Mouse (Mus musculus) kidney, embryonic 16.5 days (tissue): ENCODE measurements around the gene Senp1. TPM values are rescaled to one million over a fixed set of nuclear protein-coding genes. Genes with fewer than 3 reads are reported as not detected.

Experiments
- ATAC-seq: fragments of 200-750 bp; cut with Nextera tagmentation; 2 replicates; pipeline ENCODE4 v1.8.0; 2017; ENCODE audit warnings: moderate TSS enrichment; ENCODE audit not compliant: low FRiP score, low TSS enrichment
- H3K27ac ChIP-seq: fragments of 300-500 bp; sonication (generic); 2 replicates; pipeline ENCODE4 v1.5.1; 2014; ENCODE audit warnings: low read length
- H3K27me3 ChIP-seq: fragments of 300-500 bp; sonication (generic); 2 replicates; pipeline ENCODE4 v1.6.1; 2014; ENCODE audit warnings: low read length, control low read depth, mixed read lengths; ENCODE audit not compliant: insufficient read depth
- H3K36me3 ChIP-seq: fragments of 300-500 bp; sonication (generic); 2 replicates; pipeline ENCODE4 v1.6.1; 2014; ENCODE audit warnings: low read length, control low read depth, mixed read lengths; ENCODE audit not compliant: insufficient read depth
- H3K4me1 ChIP-seq: fragments of 300-500 bp; sonication (generic); 2 replicates; pipeline ENCODE4 v1.6.1; 2014; ENCODE audit warnings: low read length, control low read depth, mixed read lengths; ENCODE audit not compliant: insufficient read depth
- H3K4me2 ChIP-seq: fragments of 300-500 bp; sonication (generic); replicated peaks from 2 replicates; pipeline ENCODE4 v1.6.1; 2014; ENCODE audit warnings: low read depth, low read length
- H3K4me3 ChIP-seq: fragments of 300-500 bp; sonication (generic); 2 replicates; pipeline ENCODE4 v1.5.1; 2014; ENCODE audit warnings: mild to moderate bottlenecking, low read length
- H3K9ac ChIP-seq: fragments of 300-500 bp; sonication (generic); replicated peaks from 2 replicates; pipeline ENCODE4 v1.6.1; 2014; ENCODE audit warnings: low read length
- H3K9me3 ChIP-seq: fragments of 300-500 bp; sonication (generic); 2 replicates; pipeline ENCODE4 v1.6.1; 2016; ENCODE audit warnings: low read length, control low read depth
- WGBS: fragments of 180-500 bp; shearing (Covaris S2); extraction: QIAGEN DNeasy Blood & Tissue Kit; methylation state at CpG from one replicate; pipeline ENCODE4 v1.1.7; 2014; 5-methylcytosine and 5-hydroxymethylcytosine counted together
- polyA plus RNA-seq: library from polyadenylated mRNA; unstranded; fragments of >200 nt; fragmentation: Nextera tagmentation; extraction: Ambion mirVana; gene quantifications from 2 replicates; pipeline ENCODE4 v1.2.1, GENCODE M21; 2015

Gene Senp1
- polyA plus RNA-seq, 1 experiment from 2014 or later = 29.9 TPM

DNA sequence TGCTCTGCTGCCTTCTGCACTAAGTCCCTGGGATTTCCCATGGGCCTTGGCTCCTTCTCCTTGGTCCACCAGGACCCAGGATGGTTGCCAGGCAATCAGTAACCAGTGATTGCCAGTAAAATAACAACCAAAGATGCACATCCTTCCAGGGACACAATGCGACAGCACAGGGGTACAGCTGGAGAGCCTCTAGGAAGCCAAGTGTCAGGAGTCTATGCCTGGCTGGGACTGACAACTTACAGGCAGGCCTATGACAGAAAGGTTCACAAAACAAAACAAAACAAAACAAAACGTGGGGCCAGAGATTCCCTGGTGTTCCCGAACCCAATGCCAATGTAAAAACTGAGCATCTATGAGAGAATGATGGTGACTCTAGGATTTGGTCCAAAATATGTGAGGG is 74.5 kb downstream of the Senp1 start:
- Histone ChIP-seq H3K9ac (no peak overlapping the region), H3K27ac (no peak overlapping the region), H3K4me2 (no peak overlapping the region), H3K4me3 (no peak overlapping the region), H3K27me3 (no peaks in the 10 kb centered on the region), H3K36me3 (no peaks in the 10 kb centered on the region), H3K9me3 (no peaks in the 10 kb centered on the region), H3K4me1 (peaks cover 9% of the 10 kb centered on the region)
- no peak for ATAC-seq
- 46% methylated on average over 3 of the region's 3 CpGs for WGBS

DNA sequence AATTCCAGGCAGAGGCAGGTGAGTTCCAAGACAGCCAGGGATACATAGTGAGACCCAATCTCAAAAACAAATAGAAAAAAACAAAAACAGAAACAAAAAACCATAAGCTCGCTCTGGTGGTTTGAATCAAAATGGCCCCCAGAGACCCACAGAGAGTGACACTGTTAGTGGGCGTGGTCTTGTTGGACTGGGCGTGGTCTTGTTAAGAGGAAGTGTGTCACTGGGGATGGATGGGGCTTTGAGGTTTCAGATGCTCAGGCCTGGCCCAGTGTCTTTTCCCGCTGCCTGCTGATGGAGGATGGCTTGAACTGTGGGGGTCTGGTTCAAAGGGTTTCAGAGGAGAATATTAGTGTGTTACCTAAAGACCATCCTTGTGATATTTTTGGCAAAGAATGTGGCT is 75.6 kb downstream of the Senp1 start:
- Histone ChIP-seq H3K27ac (no peak overlapping the region), H3K4me2 (no peak overlapping the region), H3K27me3 (no peaks in the 10 kb centered on the region), H3K9ac (no peak overlapping the region), H3K4me3 (no peak overlapping the region), H3K4me1 (peaks cover 9% of the 10 kb centered on the region), H3K9me3 (no peaks in the 10 kb centered on the region), H3K36me3 (no peaks in the 10 kb centered on the region)
- WGBS = 89% methylated on average over 4 of the region's 4 CpGs
- no peak for ATAC-seq

DNA sequence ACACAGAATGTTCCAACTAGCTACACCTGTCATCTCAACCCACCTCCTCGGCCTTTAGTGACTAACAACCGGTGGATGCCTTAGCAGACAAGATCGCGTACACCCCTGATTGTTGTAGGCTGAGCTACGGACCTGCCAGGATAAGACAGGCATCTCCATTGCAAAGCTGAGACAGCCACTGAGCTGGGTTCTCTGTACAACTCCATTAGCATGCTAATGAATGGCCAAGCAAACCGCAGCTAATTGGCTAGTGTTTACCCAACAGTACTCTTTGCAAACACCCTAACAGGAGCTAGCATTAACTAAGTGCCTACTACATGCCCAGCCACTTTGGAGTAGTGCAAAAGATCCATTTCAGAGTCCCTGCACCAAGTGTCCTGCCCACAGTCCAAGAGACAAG is 80.7 kb downstream of the Senp1 start:
- H3K27me3 ChIP-seq = no peaks in the 10 kb centered on the region
- no peak overlapping the region for H3K27ac ChIP-seq
- H3K4me3 ChIP-seq = no peak overlapping the region
- no peaks in the 10 kb centered on the region for H3K9me3 ChIP-seq
- no peaks in the 10 kb centered on the region for H3K36me3 ChIP-seq
- no peak for ATAC-seq
- no peak overlapping the region for H3K9ac ChIP-seq
- 81% methylated on average over 6 of the region's 6 CpGs for WGBS
- H3K4me2 ChIP-seq = no peak overlapping the region
- H3K4me1 ChIP-seq = no peaks in the 10 kb centered on the region

DNA sequence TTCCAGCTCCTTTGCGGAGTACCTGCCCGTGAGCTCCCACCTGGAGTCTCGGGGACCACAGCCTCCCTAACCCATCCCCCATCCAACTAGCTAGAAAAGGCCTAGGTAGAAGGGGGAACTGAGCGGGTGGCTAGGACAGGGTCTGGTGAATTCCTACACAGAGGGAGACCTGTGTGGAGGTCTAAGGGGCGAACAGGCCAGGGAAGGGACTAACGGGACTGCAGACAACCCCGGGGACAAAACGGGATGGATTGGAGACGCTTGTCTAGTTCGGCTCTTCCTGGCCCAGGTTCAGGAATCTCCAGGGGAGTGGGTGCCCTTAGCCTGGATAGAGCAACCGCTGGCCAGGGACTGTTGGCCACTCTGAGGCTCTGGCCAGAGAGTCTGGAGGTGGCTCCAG is 88.4 kb downstream of the Senp1 start:
- H3K4me2 ChIP-seq = peak overlapping the region; percentile 76
- no peak for ATAC-seq
- H3K27ac ChIP-seq = no peak overlapping the region
- peak overlapping the region; percentile 46 for H3K4me3 ChIP-seq
- H3K9ac ChIP-seq = peak overlapping the region; percentile 63; the same call in 1 of the 2 replicates
- no peaks in the 10 kb centered on the region for H3K36me3 ChIP-seq
- 14% methylated on average over 11 of the region's 11 CpGs for WGBS
- H3K27me3 ChIP-seq = peaks cover 67% of the 10 kb centered on the region
- peaks cover 40% of the 10 kb centered on the region for H3K4me1 ChIP-seq
- H3K9me3 ChIP-seq = no peaks in the 10 kb centered on the region

DNA sequence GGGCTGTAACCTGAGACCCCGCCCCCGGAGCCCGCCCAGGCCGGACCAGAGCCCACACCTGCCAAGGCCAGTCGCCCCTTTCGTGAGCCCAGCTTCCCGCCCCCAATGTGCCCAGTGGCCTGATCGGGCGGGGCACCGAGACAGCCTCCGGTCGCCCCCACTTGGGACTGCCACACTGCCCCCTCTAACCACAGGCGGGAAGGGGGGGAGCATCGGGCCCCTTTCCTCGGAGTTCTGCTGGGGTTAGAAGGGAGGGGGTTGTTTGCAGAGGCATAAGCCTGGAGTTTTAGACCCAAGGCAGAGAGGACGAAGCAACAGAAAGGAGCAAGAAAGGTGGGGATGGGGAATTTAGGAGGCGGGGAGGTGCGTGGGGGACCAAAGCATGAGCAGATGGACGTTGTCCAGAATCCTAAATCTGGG is 88.8 kb downstream of the Senp1 start:
- whole genome bisulfite sequencing = 1% methylated on average over 11 of the region's 19 CpGs
- H3K4me1 ChIP-seq = peaks cover 45% of the 10 kb centered on the region
- ATAC-seq = no peak; the same call in 1 of the 2 replicates
- peak overlapping the region; percentile 46 for H3K4me3 ChIP-seq
- no peak overlapping the region for H3K27ac ChIP-seq
- H3K4me2 ChIP-seq = peak overlapping the region; percentile 76
- peaks cover 72% of the 10 kb centered on the region for H3K27me3 ChIP-seq
- no peaks in the 10 kb centered on the region for H3K9me3 ChIP-seq
- H3K36me3 ChIP-seq = no peaks in the 10 kb centered on the region
- peak overlapping the region; percentile 63 for H3K9ac ChIP-seq

DNA sequence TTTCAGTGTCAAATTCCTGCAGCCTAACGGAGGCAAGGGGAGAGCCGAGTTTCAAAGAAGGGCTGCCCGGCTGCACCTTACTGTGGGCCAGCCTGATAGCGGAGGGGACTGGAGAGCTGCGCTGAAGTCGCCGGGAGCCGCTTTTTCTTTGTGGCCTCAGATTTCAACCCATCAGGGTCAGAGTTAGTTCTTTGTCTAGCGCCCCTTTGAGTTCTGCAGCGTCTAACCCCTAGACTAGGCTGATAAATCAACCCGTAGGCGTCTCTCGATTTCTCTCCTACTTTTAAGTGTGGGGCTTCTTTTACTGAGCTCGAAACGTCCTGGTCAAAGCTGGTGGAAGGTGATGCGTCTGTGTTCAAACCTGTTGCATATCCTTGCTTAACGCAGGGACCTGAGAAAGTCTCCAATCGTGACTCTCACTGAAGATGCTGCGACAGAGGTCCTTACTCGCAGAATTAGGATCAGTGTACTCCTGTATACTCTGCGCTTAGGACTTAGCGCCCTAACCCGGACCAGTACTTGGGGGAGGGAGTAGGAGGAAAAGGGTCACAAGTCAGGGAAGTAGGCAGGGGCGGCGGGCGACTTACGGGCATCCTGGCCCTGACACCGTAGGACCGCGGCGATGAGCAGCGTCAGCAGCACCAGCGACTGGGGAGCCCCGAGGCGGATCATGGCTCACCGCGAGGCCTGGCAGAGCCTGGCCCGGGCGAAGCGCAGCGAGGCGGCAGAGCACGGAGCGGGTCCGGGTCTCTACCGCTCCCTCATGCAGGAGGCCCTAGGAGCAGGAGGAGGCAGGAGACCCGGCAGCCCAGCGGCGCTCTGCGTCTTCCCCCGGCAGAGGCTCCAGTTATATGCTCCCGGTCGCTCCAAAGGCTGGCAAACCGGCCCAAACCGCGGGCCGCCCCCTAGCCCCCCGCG is 89.5 kb downstream of the Senp1 start, which contains the start of gene Col2a1:
Gene Col2a1, minus strand, starts transcription at position 874 of the 918 bp plus-strand sequence.
- Histone ChIP-seq H3K4me1 (peaks cover 51% of the 10 kb centered on the region), H3K4me2 (peak within 1 kb of the TSS; percentile 76), H3K27ac (no peak within 1 kb of the TSS), H3K4me3 (peak within 1 kb of the TSS; percentile 46), H3K9ac (peak within 1 kb of the TSS; percentile 63), H3K36me3 (no peaks in the 10 kb centered on the region), H3K9me3 (no peaks in the 10 kb centered on the region), H3K27me3 (peaks cover 78% of the 10 kb centered on the region)
- ATAC-seq = peak; percentile 52
- whole genome bisulfite sequencing = 1% methylated on average over 55 of the region's 59 CpGs

DNA sequence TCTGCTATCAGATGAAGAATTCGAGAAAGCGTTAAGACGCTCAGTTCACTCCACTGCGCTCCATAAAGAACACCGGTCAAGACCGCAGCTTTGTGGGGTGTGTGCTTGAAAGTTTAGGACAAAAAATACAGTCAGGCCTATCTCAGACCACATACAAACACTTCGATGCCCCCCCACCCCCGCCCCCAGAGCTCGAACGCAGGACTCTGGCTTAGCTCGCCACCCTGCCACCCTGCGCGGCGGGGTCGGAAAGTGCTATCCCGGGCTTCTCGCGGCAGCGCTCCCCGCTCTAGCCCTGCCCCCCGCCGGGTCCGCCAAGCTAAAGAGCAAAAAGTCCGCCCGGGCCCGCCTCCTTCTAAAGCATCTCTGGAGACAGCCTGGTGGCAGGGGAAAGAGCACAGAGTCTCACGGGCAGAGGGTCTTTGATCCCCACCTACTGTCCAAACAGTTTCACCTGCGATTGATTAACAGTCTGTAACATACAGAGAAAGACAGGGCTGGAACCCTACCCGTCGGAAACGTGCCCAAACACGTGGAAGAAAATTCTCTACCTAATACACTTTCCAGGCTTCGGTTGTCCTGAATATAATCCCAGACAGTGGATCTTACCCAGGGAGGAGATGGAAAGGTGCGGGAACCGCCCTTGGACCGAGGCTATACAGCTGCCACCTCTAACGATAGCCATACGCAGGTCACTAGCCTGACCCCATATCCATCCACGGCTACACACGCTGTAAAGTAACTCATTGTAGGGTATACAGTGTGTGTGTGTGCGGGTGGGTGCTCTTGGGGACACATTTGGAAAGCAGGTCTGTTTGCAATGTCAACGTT is 90.3 kb downstream of the Senp1 start:
- H3K4me3 ChIP-seq = peak overlapping the region; percentile 46
- no peak overlapping the region for H3K27ac ChIP-seq
- H3K9me3 ChIP-seq = no peaks in the 10 kb centered on the region
- peaks cover 87% of the 10 kb centered on the region for H3K27me3 ChIP-seq
- no peaks in the 10 kb centered on the region for H3K36me3 ChIP-seq
- ATAC-seq = 0 out of 2 replicates have a peak, but pooled peaks have one; percentile 10
- H3K4me1 ChIP-seq = peaks cover 51% of the 10 kb centered on the region
- peak overlapping the region; percentile 42; the same call in 1 of the 2 replicates for H3K9ac ChIP-seq
- peak overlapping the region; percentile 76 for H3K4me2 ChIP-seq
- 1% methylated on average over 42 of the region's 42 CpGs for WGBS

DNA sequence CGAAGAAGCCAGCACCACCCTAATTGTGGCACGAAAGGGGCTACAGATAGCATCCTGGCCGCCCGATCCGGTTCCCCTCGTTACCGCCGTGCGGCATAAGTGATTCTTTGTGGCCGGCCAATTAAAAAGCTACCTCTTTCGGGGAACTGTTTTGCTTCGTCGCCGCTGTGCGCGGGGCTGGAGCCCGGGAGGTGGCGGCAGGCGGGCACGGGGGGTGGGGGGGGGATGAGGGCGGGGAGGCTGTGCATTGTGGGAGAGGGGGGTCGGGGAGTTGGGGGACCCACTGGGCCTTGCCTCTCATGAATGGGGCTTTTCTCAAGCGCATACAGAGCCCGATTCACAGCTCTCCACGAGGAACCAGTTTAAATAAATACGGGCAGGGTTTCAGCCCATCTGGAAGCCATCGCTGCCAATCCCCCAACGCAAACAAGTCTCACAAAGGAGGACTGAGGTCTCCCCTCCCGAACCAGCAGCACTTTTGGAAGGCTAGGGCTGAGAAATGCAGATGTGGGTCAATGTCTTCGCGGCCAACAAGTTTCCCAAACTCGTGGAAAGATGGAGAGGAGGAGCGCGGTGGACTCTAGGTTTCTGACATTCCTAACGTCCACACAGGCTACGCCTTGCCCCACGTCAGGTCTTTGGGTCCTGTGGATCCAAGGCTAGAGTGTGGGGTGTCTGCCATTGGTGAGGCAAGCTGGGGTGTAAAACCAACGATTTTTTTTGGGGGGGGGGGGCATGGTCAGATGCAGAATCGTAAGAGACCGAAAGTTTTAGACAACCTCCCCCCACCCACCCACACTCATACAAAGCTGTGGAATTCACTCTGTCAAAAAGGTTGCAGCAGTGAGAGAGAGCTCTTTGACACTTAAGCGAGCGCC is 91.2 kb downstream of the Senp1 start:
- Histone ChIP-seq H3K9me3 (no peaks in the 10 kb centered on the region), H3K4me2 (peak overlapping the region; percentile 76), H3K4me3 (peak overlapping the region; percentile 46), H3K4me1 (peaks cover 51% of the 10 kb centered on the region), H3K27ac (no peak overlapping the region), H3K36me3 (no peaks in the 10 kb centered on the region), H3K27me3 (peaks cover 93% of the 10 kb centered on the region), H3K9ac (peak overlapping the region; percentile 43)
- under 1% methylated on average over 41 of the region's 42 CpGs for WGBS
- no peak for ATAC-seq
